Mouse (Mus musculus) gastrocnemius, postnatal 14 days (tissue): ENCODE measurements around the gene Gm3573. TPM values are rescaled to one million over a fixed set of nuclear protein-coding genes. Genes with fewer than 3 reads are reported as not detected.
"Not testable (repeated sequence)": the region's sequence is repeated elsewhere in the genome, so short reads cannot be mapped to it uniquely, and the experiment has no call there.

ENCODE experiments used
- DNase-seq: peaks from one replicate; pipeline ENCODE4 v3.0.0; 2021; ENCODE audit warnings: mixed read lengths
- intact Hi-C: fragments of 180-260 bp; cut with DNase I; formaldehyde crosslinking; loops from one replicate; pipeline ENCODE4 v1.15.1; 2025; ENCODE audit warnings: low total_unique reads
- long read RNA-seq, 2 experiments: library from polyadenylated mRNA; stranded (forward); transcript quantifications; one replicate each; pipeline ENCODE4 v2.0.0; 2021
- total RNA-seq, 2 experiments: library from RNA; stranded (reverse); gene quantifications; 2 replicates each; pipeline ENCODE4 v1.2.3; 2021

The Gm3573 gene
- not detected for total RNA-seq
- long read RNA-seq, experiment 1 = 0 reads
- long read RNA-seq, experiment 2 = 0 reads

GRCm38 (mm10) chr14:42190691-42191090 is at the start of gene Gm3573:
Gene Gm3573, minus strand, starts transcription at chr14:42190791.
- intact Hi-C loops, DNase-seq: not testable (repeated sequence)

DNA sequence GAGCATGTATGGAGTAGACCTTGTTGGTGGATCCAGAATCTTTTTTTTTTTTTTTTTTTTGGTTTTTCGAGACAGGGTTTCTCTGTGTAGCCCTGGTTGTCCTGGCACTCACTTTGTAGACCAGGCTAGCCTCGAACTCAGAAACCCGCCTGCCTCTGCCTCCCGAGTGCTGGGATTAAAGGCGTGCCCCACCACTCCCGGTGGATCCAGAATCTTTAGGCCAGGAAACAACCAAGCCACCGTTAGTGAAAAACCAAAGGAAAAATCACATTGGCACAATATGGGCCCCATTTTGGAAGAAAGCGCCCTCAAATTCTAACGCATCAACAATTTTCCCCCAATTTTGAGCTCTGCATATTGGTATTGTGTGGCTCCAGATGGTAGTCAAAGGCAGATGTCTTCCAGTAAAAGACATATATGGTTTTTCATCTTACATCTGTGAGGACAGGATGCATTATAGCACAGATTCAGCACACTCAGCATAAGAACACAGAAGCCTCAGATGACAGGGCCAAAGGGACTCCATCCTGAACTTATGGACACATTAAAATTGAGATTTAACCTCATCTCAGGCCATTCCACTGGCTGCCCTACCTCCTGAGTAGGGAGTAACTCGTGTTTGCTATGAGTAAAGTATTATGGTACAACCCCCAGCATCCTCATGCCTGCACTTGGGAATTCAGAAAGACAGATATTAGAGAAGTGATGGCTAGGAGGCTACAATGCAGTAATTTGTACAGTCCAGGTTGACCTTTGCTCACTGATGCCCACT is 26.4 kb upstream of the Gm3573 start:
- intact Hi-C loops, DNase-seq: not testable (repeated sequence)

DNA sequence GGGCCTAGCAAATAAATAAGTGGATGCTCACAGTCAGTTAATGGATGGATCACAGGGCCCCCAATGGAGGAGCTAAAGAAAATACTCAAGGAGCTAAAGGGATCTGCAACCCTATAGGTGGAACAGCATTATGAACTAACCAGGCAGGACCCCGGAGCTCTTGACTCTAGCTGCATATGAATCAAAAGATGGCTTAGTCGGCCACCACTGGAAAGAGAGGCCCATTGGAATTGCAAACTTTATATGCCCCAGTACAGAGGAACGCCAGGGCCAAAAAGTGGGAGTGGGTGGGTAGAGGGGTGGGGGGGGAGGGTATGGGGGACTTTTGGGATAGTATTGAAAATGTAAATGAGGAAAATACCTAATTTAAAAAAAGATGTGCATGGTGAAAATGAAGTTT is 6.7 kb downstream of the Gm3573 start:
- not testable (repeated sequence) for DNase-seq

GRCm38 (mm10) chr14:42162522-42162921 is 28.1 kb downstream of the Gm3573 start, which contains the start of gene Gm17027:
Gene Gm17027, minus strand, starts transcription at chr14:42162622.
- intact Hi-C loops, DNase-seq: not testable (repeated sequence)

More for the DNA sequence above, 6.7 kb downstream of the Gm3573 start:
- intact Hi-C loops = not testable (repeated sequence)

Other genes with a start within 250 kb of the Gm3573 start
- gene 1700024B05Rik, start 246.8 kb downstream of the Gm3573 start, total RNA-seq = not detected
- not detected for gene Gm6401, start 222.9 kb downstream of the Gm3573 start, total RNA-seq
- not detected for gene Gm3543, start 207.5 kb downstream of the Gm3573 start, total RNA-seq
- gene Gm7951, start 73.4 kb downstream of the Gm3573 start, total RNA-seq = not detected
- gene Gm17027, start 28.2 kb downstream of the Gm3573 start, total RNA-seq = not detected
- not detected for gene Gm17026, start 69.3 kb upstream of the Gm3573 start, total RNA-seq
- not detected for gene Gm9611, start 106.6 kb upstream of the Gm3573 start, total RNA-seq
- gene Gm7995, start 119.4 kb upstream of the Gm3573 start, total RNA-seq = not detected
- gene Gm8005, start 248.9 kb upstream of the Gm3573 start, total RNA-seq = not detected